In genomic region chr10:51952021-51952420, GRCm38 (mm10) we compare ENCODE assay signal across 27 mouse cellular contexts.
DNase-seq lines count a peak whose midpoint lies in the region; ATAC-seq and TF ChIP-seq lines count a peak whose summit lies in the region.
"Had no signal": no experiment of that assay in that cellular context is flagged by ENCODE, and none has a peak within 500 bp of the region (broad histone marks: within the 10 kb centered on the region; RNA-seq: fewer than 3 reads in every experiment).

No protein-coding gene starts in this region.

- H3K4me3 ChIP-seq in kidney, postnatal 0 days (replicated peaks; ENCODE audit: low read depth, low read length), result no peak overlapping the region
- no peak overlapping the region for H3K4me3 ChIP-seq in kidney, embryonic 14.5 days (ENCODE audit: low read length)
- no peak overlapping the region for H3K4me3 ChIP-seq in lung, embryonic 14.5 days (ENCODE audit: low read depth, low read length)
- H3K4me3 ChIP-seq in E14TG2a.4 (replicated peaks; ENCODE audit: low read length), result no peak overlapping the region
- H3K4me3 ChIP-seq: erythroblast, embryonic 14.5 days; heart, embryonic 10.5 days; heart, embryonic 15.5 days; hindbrain, embryonic 12.5 days; limb, embryonic 10.5 days; limb, embryonic 15.5 days; midbrain, embryonic 10.5 days; midbrain, embryonic 15.5 days had no signal

- no peak overlapping the region for H3K4me2 ChIP-seq in kidney, postnatal 0 days (ENCODE audit: low read length)
- no peak overlapping the region for H3K4me2 ChIP-seq in kidney, embryonic 14.5 days (replicated peaks; ENCODE audit: low read depth, low read length)
- no peak overlapping the region for H3K4me2 ChIP-seq in lung, embryonic 14.5 days
- H3K4me2 ChIP-seq: heart, embryonic 15.5 days; hindbrain, embryonic 12.5 days; limb, embryonic 15.5 days; midbrain, embryonic 15.5 days had no signal

- no peaks in the 10 kb centered on the region for H3K9me3 ChIP-seq in kidney, postnatal 0 days (replicated peaks; ENCODE audit: low read length)
- no peaks in the 10 kb centered on the region for H3K9me3 ChIP-seq in kidney, embryonic 14.5 days (ENCODE audit: control insufficient read depth, low read length)
- H3K9me3 ChIP-seq in lung, embryonic 14.5 days (ENCODE audit: low read depth, low read length), result no peaks in the 10 kb centered on the region
- H3K9me3 ChIP-seq in E14TG2a.4 (ENCODE audit: low read length), result no peaks in the 10 kb centered on the region
- H3K9me3 ChIP-seq: heart, embryonic 10.5 days; heart, embryonic 15.5 days; hindbrain, embryonic 12.5 days; limb, embryonic 10.5 days; limb, embryonic 15.5 days; midbrain, embryonic 10.5 days; midbrain, embryonic 15.5 days had no signal

- H3K36me3 ChIP-seq in kidney, postnatal 0 days (ENCODE audit: insufficient read depth, low read length), result no peaks in the 10 kb centered on the region
- H3K36me3 ChIP-seq in kidney, embryonic 14.5 days (ENCODE audit: control insufficient read depth, insufficient read depth, low read length), result no peaks in the 10 kb centered on the region
- no peaks in the 10 kb centered on the region for H3K36me3 ChIP-seq in lung, embryonic 14.5 days (ENCODE audit: insufficient read depth)
- no peaks in the 10 kb centered on the region for H3K36me3 ChIP-seq in E14TG2a.4 (ENCODE audit: insufficient read depth, low read length)
- H3K36me3 ChIP-seq: heart, embryonic 10.5 days; heart, embryonic 15.5 days; hindbrain, embryonic 12.5 days; limb, embryonic 10.5 days; limb, embryonic 15.5 days; midbrain, embryonic 10.5 days; midbrain, embryonic 15.5 days had no signal

- POLR2A ChIA-PET in Patski (lab: Charles Lee), result no interaction called here

- in situ Hi-C loops in Patski (cut with MboI; ENCODE audit: low pct_unique_long_range_greater_than_20kb), result no loop called here

- H3K4me1 ChIP-seq in kidney, postnatal 0 days (replicated peaks; ENCODE audit: insufficient read depth, low read length), result no peaks in the 10 kb centered on the region
- H3K4me1 ChIP-seq in kidney, embryonic 14.5 days (ENCODE audit: control insufficient read depth, insufficient read depth, low read length), result no peaks in the 10 kb centered on the region
- no peaks in the 10 kb centered on the region for H3K4me1 ChIP-seq in lung, embryonic 14.5 days (ENCODE audit: insufficient read depth)
- H3K4me1 ChIP-seq in E14TG2a.4 (replicated peaks; ENCODE audit: low read depth, low read length), result peaks cover 7% of the 10 kb centered on the region
- H3K4me1 ChIP-seq: heart, embryonic 15.5 days; hindbrain, embryonic 12.5 days; limb, embryonic 10.5 days; limb, embryonic 15.5 days; midbrain, embryonic 10.5 days; midbrain, embryonic 15.5 days had no signal

- DNase-seq in kidney, postnatal 0 days (ENCODE audit: low spot score), result no peak
- no peak for DNase-seq in lung, embryonic 14.5 days
- no peak for DNase-seq in lung, postnatal 36 days
- no peak for DNase-seq in Patski (ENCODE audit: low read depth, low spot score)
- DNase-seq in gastrocnemius, postnatal 25 days, result no peak
- DNase-seq in thymus, postnatal 36 days, result no peak
- DNase-seq: adrenal gland, postnatal 25 days; cerebellum, adult 18-20 months; heart, postnatal 36 days; kidney, adult 9 months; kidney, postnatal 25 days; lung, postnatal 10 days; right cerebral cortex, postnatal 25 days; spleen, adult 18-20 months had no signal

- no peak overlapping the region for H3K9ac ChIP-seq in kidney, postnatal 0 days (ENCODE audit: low read depth, low read length)
- H3K9ac ChIP-seq in kidney, embryonic 14.5 days (ENCODE audit: low read depth, low read length), result no peak overlapping the region
- no peak overlapping the region for H3K9ac ChIP-seq in lung, embryonic 14.5 days
- H3K9ac ChIP-seq: heart, embryonic 15.5 days; hindbrain, embryonic 12.5 days; limb, embryonic 15.5 days; midbrain, embryonic 15.5 days had no signal

- no peak overlapping the region for H3K27ac ChIP-seq in kidney, postnatal 0 days
- H3K27ac ChIP-seq in kidney, embryonic 14.5 days (ENCODE audit: low read depth, low read length), result no peak overlapping the region
- no peak overlapping the region for H3K27ac ChIP-seq in lung, embryonic 14.5 days (ENCODE audit: low read depth)
- H3K27ac ChIP-seq: heart, embryonic 10.5 days; heart, embryonic 15.5 days; hindbrain, embryonic 12.5 days; hindbrain, postnatal 0 days; limb, embryonic 10.5 days; limb, embryonic 15.5 days; midbrain, embryonic 10.5 days; midbrain, embryonic 15.5 days had no signal

- 68% methylated on average over 4 of the region's 4 CpGs for WGBS in kidney, postnatal 0 days
- 72% methylated on average over 4 of the region's 4 CpGs for WGBS in kidney, embryonic 14.5 days
- 64% methylated on average over 4 of the region's 4 CpGs for WGBS in lung, embryonic 14.5 days

- TF ChIP-seq CTCF in kidney, postnatal 0 days (IDR thresholded peaks at IDR 0.05; ENCODE audit: low read depth), result peak; percentile 16; the same call in 1 of the 2 replicates
- TF ChIP-seq CTCF in lung, embryonic 14.5 days (IDR thresholded peaks at IDR 0.05; ENCODE audit: low read depth), result 0 out of 2 replicates have a peak, but pooled peaks have one; percentile 16
- TF ChIP-seq CTCF in E14TG2a.4 (conservative IDR thresholded peaks at IDR 0.05; ENCODE audit: low read length) (peak; percentile 79), Patski (IDR thresholded peaks at IDR 0.05) (peak; percentile 21)

- CTCF ChIA-PET in Patski (lab: Charles Lee), result no interaction called here

- no peaks in the 10 kb centered on the region for H3K27me3 ChIP-seq in kidney, postnatal 0 days (ENCODE audit: insufficient read depth, low read length)
- H3K27me3 ChIP-seq in kidney, embryonic 14.5 days (ENCODE audit: control insufficient read depth, insufficient read depth, low read length), result no peaks in the 10 kb centered on the region
- H3K27me3 ChIP-seq in lung, embryonic 14.5 days (ENCODE audit: insufficient read depth, low read length), result no peaks in the 10 kb centered on the region
- H3K27me3 ChIP-seq in E14TG2a.4 (ENCODE audit: insufficient read depth, low read length), result no peaks in the 10 kb centered on the region
- no peaks in the 10 kb centered on the region for H3K27me3 ChIP-seq in Patski
- H3K27me3 ChIP-seq: heart, embryonic 15.5 days; hindbrain, embryonic 12.5 days; limb, embryonic 15.5 days; midbrain, embryonic 15.5 days had no signal

- ATAC-seq in kidney, postnatal 0 days (replicated peaks; ENCODE audit: low FRiP score, low read depth), result no peak
- no peak for ATAC-seq in kidney, embryonic 14.5 days (ENCODE audit: low FRiP score, low TSS enrichment)
- ATAC-seq in lung, embryonic 14.5 days (ENCODE audit: insufficient read depth), result no peak
- no peak for ATAC-seq in Patski
- ATAC-seq: forebrain, embryonic 16.5 days; hindbrain, postnatal 0 days; intestine, embryonic 16.5 days; midbrain, embryonic 15.5 days had no signal

Comparison
In these comparisons a context has a peak if more than half of its experiments do, and no peak if none do; other contexts are left out.
1. CTCF ChIP-seq: peak in every context shown above with its lines; median percentile 79 in E14TG2a.4; 21 in Patski; 16 in kidney, postnatal 0 days; 16 in lung, embryonic 14.5 days.